Mouse (Mus musculus): ENCODE data around the gene 1190005I06Rik.

Gene 1190005I06Rik

DNA sequence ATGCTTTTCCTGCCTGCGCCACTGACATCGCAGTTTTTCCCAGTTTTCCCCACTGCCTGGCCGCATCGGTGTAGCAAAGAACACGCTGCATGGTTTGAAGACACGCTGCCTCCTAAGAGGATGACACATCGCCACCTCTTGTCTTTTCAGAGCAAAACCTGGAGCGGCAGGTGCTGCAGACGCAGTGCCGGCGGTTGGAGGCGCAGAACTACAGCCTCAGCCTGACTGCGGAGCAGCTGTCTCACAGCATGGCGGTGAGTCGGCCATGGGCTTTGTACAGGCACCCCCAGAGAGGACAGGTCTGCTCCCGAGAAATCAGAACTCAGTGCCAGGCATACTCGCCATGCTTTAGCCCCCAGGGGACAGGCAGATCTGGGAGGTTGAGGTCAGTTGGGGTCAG lies 69.6 kb downstream of the 1190005I06Rik start:
- no peak for DNase-seq (ENCODE audit: low spot score)

DNA sequence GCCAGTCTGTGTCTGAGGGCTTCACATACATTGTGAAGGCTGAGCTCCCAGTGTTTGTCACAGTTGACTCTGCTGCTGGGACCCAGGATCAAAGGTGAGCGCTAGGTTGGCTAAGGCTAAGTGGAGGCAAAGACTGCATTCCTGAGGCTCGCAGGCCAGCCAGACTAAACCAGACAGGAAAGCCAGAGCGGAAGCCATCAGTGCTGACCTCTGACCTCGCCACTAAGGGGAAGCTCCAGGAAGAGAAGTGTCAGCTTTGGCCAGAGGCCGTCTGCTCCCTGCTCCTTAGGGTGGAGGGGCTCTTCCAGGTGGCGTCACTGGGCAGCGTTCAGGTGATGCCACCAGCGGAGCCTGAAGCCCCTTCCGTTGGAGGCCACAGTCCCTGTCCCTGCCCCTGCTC lies 71.6 kb downstream of the 1190005I06Rik start:
- peak; percentile 90 for DNase-seq (ENCODE audit: low spot score)

DNA sequence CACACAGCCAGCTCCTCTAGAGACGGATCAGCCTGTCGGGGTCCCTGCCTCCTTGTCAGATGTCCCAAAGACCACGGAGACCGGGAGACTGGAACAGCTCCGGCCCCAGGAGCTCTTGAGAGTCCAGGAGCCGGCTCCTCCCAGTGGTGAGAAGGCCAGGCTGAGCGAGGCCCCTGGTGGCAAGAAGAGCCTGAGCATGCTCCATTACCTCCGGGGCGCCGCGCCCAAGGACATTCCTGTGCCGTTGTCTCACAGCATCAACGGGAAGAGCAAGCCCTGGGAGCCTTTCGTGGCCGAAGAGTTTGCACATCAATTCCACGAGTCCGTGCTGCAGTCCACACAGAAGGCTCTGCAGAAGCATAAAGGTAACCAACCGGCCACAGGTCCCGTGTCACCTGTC lies 72.5 kb downstream of the 1190005I06Rik start:
- no peak for DNase-seq (ENCODE audit: low spot score)

DNA sequence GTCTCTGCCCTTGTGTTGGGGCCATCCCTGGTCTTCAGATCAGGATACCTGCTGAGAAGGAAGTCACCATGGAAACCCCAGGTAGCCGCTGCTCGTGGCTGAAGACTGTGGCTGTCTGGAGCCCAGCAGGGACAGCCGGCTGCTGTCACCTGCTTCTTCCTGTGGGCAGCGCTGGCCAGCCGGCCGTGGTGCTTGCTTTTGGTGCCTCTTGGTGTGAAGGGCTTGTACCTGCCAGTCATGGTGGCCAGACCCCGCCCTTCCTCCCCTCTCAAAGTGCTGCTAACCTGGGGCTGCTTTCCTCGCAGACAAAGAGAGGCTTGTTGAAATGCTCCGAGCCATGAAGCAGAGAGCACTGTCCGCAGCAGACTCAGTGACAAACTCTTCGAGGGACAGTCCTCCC lies 73.6 kb downstream of the 1190005I06Rik start:
- no peak for DNase-seq (ENCODE audit: low spot score)

DNA sequence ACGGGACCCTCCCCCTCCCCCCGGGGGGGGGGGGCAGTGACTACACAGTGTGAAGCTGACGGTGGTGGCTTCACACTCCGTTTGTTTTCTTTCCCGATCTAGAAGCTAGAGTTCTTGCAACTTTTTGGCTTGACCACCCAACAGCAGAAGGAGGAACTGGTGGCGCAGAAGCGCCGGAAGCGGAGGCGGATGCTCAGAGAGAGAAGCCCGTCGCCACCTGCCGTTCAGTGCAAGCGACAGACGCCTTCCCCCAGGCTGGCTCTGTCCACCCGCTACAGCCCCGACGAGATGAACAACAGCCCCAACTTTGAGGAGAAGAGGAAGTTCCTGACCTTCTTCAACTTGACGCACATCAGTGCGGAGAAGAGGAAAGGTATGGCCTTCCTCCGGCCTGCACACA lies 74.9 kb downstream of the 1190005I06Rik start:
- DNase-seq (ENCODE audit: low spot score), result no peak

DNA sequence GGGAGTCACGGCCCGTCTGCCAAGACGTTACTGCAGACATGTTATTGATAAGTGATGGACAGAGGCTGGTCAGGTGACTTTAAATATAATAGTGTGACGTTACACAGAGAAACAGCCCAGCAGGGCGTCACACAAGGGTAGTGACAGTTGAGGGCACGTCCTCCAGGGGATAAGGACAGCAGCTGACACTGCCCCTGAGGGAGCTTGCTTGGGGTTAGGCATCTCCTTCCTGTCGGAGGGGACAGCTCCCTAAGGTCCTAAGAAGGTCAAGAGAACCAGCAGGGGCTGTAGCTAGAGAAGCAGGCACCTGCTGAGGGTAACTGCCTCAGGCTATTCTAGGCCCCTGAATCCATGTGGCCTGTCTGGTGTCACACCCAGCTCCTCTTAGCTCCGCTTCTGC lies 75.9 kb downstream of the 1190005I06Rik start:
- DNase-seq (ENCODE audit: low spot score), result no peak

DNA sequence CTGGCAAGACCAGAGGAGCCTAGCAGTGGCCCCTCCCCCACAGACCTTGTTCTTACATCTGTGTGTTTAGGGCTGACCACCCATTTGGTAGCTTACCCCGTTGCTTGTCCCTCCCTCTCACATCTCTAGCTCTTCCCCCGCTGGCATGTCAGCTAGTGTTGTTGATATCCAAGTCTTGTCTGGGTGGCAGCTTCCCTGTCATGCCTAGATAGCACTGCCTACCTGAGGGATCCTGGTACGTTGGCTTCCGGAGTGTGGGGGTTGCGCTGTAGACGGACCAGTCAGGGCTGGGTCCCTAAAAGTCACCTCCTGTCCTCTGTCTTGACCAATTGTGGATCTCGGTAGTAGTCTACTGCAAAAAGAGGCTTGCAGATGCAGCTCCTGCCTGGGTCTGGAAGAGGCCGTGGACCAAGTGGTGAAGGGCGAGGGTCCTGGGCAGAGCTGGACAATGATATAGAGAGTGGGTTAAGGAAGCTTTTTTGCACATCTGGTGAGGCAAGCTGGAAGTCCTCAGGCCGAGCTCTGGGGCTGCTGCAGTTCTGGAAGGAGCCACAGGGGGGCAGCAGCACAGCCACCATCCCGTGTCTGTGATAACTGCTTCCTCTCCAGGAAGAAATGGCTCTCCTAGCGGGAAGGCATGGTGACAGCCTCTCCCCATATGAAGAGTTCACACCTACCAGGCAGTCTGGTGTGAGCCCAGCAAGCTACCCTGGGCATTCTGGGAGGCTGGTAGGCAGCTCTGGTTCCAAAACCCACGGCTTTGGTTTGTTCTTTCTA lies 77.3 kb downstream of the 1190005I06Rik start:
- peak; percentile 57 for DNase-seq (ENCODE audit: low spot score)

DNA sequence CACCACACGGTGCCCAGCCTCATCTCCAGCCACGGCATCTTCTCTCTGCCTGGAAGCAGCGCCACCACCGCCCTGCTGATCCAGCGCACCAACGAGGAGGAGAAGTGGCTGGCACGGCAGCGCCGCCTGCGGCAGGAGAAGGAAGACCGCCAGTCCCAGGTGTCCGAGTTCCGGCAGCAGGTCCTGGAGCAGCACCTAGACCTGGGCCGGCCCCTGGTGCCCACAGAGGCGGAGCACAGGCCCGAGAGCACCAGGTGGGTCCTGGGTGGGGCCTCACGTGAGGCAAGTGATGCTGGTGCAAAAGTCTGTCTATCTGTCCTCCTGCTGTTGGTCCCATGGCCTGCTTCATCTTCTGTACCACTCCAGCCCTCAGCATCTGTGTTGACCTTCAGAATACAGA lies 78.3 kb downstream of the 1190005I06Rik start:
- DNase-seq (ENCODE audit: low spot score), result no peak

DNA sequence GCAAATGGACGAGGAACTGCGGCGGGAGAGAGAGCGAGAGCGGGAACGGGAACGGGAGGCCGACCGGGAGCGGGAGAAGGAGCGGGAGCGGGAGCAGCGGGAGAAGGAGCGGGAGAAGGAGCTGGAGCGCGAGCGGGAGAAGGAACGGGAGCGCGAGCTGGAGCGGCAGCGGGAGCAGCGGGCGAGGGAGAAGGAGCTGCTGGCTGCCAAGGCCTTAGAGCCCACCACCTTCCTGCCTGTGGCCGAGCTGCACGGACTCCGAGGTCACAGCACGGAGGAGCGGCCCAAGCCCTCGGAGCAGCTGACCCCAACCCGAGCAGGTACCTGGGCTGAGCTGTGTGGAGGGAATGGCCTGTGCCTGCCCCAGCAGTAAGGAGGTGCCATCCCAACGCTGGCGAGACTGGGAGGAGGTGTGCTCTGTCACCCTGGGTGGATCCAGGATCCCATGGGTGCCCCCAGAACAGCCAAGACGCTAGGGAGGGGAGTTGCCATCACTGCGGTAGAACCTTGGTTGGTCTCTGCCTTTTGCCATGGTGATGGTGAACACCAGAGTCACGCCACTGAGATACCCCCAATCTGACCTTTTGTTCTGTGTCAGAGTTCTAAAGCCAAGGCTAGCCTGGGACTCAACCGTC lies 79.2 kb downstream of the 1190005I06Rik start:
- DNase-seq (ENCODE audit: low spot score), result no peak

DNA sequence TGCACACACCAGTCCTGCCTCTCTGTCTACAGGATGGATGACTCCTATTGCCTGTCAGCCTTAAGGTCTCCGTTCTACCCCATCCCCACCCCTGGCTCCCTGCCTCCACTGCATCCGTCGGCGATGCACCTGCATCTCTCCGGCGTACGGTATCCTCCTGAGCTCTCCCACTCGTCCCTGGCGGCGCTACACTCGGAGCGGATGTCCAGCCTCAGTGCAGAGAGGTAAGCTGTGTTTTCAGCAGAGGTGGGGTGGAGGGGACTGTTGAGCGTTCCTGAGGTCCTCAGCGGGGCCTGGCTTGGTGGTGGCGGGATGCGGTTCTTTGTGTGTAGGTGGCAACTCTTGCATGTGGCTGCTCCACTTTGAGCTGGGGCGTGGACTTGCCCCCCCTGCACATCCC lies 79.7 kb downstream of the 1190005I06Rik start:
- DNase-seq (ENCODE audit: low spot score), result no peak

DNA sequence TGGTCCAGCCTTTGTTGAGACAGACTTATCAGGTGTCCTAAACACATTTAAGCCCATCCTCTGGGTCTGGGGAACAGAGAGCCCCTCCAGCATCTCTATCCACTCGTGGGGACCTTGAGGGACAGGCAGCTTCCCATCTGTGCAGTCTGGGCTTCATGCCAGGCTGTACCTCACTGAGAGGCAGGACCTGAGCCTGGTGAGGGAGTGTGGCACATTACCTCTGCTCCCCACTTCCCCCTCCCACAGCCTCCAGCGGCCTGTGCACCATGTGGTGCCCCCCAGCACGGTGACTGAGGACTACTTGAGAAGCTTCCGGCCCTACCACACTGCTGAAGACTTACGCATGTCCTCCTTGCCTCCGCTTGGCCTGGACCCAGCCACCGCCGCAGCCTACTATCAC lies 80.8 kb downstream of the 1190005I06Rik start:
- no peak for DNase-seq (ENCODE audit: low spot score)

DNA sequence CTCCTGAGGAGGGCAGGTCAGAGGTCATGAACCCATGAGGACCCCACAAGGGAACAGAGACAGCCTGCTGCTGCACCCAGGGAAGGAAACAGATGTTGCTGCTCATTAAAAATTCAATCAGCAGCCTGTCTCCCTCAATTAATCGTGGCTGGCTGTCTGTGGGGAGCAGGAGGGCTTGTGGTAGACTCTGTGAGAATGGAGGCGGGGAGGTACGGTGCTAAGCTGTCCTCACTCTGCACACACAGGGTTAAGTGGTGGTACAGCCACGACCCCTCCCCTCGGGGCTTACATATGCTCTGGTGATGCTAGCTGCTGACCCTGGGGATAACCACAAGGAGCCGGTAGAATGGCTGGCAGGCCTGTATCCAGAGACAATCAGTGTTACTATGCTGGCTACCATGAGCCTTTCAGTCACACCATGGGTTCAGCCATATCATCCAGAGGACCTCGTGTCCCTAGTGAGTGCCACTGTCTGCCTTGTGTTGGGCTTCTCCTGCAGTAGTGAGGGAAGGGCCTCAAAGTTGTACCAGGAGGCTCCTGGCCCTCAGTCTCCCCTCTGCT lies 82.2 kb downstream of the 1190005I06Rik start:
- DNase-seq (ENCODE audit: low spot score), result no peak

DNA sequence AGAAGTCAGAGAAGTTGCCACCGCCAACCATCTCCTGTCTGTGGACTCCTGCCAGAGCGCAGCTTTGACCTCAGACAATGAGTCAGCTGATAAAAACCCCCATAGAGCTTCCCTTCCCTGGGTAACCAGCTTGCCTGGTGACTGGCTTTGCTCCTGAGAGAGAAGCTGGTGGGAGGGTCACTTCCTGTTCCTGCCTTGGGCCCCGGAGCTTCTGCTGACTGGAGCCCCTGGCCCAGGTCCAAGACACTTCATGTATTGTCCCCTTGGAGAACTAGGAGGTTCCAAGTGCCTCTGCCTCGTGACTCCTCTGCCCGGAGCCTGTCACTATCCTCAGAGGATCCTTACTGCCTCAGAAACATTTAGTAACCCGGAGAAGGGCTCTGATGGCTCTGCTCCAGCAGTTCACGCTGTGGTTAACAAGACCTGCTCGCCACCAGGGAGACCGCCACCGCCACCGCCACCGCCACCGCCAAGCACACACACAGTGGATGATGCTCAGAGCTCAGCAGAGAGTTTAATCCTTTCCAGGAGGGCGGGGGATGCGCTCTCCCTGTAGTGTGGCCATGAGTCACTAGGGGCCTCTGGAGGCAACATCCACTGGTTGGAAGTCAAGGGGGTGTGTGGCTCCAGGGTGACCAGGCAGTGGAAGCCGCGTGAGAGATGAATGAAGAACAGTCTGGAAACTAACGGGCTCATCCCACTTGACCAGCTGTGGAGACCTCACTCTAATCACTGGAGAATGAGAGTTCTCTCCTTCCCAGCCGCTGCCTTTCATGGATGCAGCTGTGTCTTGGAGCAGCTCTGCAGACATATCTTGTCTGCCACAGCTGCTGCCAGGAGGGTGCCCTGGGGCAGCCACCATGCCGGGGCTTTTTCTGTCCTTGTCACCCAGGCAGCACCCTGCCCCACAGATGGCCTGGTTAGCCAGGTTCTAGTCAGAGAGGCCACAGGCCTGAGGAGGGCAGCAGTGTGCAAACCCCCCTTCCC lies 83.3 kb downstream of the 1190005I06Rik start:
- peak; percentile 56 for DNase-seq (ENCODE audit: low spot score)

DNA sequence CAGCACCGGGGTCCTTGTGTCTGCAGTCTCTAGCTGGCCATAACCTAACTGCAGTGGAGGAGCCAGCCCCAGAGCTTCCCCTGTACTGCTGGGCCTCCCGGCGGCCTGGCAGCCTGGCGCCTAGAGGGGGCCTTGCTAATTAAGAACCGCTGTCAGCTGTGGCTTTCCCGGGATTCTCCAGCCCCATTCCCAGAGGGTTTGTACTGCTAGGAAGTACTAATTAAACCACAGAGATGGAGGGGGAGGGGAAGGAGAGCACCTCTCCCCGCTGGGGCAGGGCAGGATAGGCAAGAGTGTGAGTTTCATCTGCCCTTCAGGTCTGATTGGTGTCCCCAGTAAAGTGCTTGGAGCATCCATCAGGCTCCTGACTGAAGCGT lies 84.1 kb downstream of the 1190005I06Rik start:
- no peak for DNase-seq (ENCODE audit: low spot score)

DNA sequence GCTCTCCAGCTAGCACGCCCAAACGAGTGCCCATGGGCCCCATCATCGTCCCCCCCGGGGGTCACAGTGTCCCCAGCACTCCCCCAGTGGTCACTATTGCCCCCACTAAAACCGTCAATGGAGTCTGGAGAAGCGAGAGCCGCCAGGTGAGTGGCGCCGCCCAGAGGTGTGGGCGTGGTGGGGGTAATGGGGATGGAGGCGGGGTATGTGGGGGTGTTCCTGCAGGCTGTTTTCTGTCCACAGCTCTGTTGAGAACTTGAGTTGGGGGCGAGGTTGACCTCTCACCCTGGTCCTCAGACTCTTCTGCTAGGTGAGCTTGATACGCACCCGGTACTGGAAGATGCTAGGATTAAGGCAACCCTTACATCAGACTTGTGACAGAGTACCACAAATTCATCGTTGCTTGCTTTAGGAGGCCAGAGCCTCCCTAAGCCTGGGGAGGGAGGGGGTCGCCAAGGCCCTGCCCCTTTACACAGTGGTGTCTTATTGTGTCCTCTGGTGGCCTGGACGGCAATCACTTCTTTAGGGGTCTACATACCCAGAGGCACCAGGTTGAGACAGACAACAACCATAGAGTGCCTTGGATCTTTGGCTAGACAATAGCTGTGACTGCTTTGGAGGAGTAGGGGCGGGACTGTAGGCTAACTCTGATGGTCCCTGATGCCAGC lies 84.6 kb downstream of the 1190005I06Rik start:
- no peak for DNase-seq (ENCODE audit: low spot score)

DNA sequence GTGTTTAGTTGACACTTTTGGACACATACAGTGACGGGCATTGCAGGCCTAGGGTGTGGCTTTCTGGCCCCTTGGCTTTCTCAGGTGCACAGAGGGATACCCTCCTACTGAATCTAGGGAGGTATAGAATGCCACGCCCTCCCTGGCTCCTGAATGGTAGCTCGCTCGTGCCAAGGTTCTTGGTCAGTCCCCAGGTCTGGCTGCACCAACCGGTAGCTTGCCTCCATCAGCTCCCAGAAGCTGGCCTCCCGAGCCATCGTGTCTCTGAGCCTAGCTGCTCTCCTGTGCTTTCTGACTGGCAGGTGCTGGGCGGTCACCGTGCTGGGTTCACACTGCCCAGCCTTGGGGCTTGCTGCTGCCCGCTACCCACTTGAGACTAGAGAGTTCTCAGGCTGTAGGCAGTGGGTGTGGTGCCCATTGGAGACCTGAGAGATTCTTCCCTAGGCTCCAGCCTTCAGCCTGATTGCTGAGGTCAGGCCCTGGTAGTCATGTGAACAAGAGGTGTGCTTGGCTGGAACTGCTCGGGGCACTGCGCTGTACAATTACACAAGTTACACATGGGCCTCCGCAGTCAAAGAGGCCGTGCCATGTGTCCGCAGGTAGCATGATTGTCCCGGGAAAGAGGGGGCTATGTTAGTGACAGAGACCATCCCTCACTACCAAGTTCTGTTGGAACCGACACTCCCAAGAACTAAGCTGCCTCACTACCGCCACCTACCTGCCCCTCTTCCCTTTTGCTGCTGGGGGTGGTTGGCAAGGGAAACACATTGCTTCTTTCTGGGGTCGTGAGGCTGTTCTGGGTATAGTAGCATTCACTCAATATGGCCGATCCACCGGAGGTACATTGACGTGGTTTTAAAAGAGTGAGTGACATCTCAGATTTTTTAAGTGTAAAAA lies 85.6 kb downstream of the 1190005I06Rik start:
- DNase-seq (ENCODE audit: low spot score), result no peak

DNA sequence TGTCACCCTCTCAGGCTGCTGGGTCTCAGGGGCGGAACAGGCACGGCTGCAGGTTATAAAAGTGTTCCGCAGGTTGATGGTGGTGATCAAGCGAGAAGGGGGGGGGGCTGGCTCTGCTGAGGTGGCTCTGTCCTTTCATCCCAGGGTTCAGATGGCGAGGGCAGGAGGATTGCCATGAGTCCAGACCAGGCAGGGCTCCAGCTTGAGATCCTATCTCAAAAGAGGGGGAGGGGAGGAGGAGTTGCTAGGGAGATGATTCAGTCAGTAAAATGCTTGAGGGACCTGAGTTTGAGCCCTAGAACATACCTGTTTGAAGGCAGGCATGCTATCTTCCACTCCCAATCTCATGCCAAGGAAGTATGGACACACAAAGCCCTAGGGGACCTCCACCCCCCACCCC lies 86.9 kb downstream of the 1190005I06Rik start:
- DNase-seq (ENCODE audit: low spot score), result no peak

DNA sequence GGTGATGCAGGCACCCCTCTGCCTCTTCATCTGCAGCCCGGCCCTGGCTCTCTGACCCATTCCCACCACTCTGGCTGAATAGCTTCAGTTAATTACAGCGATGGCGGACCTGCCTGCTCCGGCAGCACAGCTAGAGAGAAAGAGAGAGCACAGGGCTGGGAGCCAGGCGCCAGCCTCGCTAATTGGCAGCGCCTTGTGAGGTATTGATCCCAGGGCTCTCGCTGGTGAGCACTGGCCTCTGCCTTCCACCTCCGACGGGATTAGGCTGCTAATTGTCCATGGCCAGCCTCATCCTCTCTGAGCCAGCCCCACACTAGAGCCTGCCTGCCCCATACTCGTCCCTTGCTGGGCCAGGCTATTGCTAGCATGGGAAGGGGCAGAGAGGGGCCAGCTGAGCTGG lies 87.8 kb downstream of the 1190005I06Rik start:
- DNase-seq (ENCODE audit: low spot score), result no peak

Data from yolk sac, embryonic 10.5 days (tissue).